Mouse (Mus musculus): ENCODE measurements around the gene Gigyf1.

The Gigyf1 gene

GRCm38 (mm10) chr5:137535318-137535717 is 17.0 kb downstream of the Gigyf1 start:
- DNase-seq = no peak

GRCm38 (mm10) chr5:137537461-137537860 is 19.1 kb downstream of the Gigyf1 start:
- DNase-seq = no peak

DNA sequence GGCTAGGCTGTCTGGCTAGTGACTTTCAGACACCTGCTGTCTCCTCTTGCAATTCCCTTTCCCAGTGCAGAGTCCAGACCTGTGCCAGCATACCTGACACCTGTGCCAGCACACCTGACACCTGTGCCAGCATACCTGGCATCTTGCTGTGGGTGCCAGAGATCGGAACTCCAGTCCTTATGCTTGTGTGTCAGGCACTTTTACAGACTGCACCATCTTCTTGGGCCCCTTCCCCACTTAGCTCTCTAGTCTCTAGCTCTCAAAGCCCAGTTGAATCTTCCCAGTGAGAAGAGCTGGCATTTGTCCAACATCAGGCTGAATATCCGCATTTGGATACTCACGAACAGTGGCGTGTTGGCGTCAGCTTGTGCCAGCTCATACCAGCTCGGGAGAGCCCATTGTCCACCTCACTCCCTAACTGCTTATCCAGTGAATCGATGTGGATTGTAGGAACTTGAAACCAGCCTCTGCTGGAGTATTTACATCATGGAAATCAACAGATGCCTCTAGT is 21.0 kb downstream of the Gigyf1 start:
- DNase-seq = peak; percentile 86 to 90

GRCm38 (mm10) chr5:137540991-137541390 is 22.6 kb downstream of the Gigyf1 start:
- no peak for DNase-seq

DNA sequence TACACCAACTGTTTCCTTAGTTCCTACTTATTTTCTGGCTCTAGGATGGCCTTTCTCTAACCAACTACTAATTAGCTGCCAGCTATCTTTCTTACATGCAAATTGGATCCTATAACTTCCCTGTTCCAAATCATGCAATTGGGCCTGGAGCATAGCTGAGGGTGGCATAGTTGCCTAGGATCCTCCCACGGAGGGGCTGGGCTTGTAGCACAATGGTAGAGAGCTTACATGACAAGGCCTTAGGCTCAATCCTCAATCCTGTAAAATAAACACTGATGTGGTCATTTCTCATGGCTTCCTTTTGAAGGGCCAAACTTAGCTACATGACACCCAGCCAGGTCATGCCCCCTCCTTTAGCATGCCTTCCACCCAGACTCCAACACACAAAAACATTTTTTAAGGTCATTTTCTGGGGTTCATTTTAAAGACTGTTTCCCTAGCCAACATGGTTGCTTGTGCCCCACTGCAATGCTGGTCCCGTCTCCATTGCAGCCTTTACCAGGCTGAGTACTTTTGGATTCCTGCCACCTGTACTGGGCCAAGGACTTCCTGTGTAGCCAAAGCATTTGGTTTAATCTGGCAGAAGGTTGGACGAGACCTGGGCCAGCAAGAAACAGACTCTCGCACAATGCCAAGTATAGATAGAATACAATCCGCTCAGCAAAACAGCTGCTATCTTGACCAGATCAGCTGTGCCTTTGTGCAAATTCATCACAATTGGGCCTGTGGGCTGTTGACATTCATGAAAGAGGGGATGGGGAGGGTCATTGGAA is 23.6 kb downstream of the Gigyf1 start:
- peak; percentile 92 to 95 for DNase-seq

GRCm38 (mm10) chr5:137544926-137545325 is 26.6 kb downstream of the Gigyf1 start:
- DNase-seq = no peak

DNA sequence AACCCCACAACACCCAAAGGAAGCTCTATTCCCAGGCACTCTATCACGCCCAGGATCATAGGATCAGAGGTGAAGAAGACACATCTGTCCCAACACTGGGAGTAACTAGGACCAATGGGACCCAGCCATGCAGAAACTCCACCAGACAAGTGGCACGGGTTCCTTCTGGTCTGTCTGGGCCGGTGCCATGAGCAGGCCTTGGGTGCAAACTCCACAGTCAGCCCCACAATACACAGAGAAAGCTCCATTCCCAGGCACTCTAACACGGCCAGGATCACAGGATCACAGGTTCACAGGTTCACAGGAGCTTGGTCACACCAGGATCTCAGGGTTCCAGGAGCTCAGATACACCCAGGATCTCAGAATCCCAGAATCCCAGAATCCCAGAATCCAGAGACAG is 27.2 kb downstream of the Gigyf1 start:
- DNase-seq = peak; percentile 56 to 66

DNA sequence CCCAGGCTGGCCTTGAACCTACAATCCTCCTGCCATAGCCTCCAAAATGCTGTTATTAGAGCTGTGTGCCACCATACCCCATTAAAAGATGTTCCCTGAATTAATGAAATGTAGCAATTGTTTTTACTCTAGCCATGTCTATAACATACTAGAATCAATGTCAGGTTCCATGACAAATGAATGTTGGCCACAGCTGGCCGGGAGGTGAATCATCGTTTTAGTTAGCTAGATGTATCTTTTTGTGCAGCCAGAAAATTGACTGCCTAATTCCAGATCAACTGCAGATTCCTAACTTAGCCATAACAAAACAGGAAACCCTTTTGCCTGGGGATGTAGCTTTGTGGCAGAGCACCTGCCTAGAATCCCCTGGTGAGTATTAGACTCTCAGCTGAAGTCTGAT is 31.5 kb downstream of the Gigyf1 start:
- no peak for DNase-seq

DNA sequence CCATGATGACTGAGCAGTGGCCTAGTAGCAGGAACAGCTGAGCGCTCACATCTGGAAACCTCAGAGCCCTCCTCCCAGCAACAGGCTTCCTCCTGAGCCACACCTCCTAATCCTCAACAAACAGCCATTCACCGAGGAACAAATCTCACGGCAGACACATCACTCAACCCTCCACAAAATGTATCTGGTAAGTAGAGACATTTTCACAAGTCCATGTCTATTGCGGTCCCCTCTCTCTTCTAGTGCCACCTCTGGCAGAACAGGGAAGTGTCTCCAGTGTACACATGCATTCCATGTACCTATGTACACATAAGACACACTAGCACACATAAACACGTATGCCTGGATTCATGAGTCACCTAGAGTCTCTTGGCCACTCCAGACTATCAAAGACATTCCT is 32.8 kb downstream of the Gigyf1 start:
- DNase-seq = peak; percentile 61 to 62

- no peak for DNase-seq
Measured at GRCm38 (mm10) chr5:137553000-137553399, 34.7 kb downstream of the Gigyf1 start.

GRCm38 (mm10) chr5:137553411-137553837 is 35.1 kb downstream of the Gigyf1 start, which contains the start of gene Actl6b:
Actl6b (plus strand) TSS chr5:137553517.
- peak; percentile 99 for DNase-seq

GRCm38 (mm10) chr5:137553898-137554297 is 35.5 kb downstream of the Gigyf1 start:
- peak in 1 of 2 experiments; percentile 45 for DNase-seq

- DNase-seq = no peak
Measured at GRCm38 (mm10) chr5:137561556-137561955, 43.2 kb downstream of the Gigyf1 start.

DNA sequence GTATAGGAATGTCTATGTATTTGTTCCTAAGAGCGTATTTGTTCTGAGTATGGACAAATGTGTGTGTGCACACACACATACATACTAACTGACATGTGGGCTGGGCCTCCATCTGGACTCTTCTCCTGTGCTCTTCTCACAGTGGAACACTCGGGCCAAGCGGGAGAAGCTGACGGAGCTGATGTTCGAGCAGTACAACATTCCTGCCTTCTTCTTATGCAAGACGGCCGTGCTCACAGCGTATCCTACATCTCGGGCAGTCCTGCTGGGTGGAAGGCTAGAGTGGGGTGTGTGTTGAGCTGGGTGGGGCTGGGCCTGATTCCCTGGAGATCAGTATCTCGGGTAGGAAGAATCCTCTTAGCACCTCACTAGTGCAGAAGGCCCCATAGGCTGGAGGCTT is 44.6 kb downstream of the Gigyf1 start:
- DNase-seq = no peak

DNA sequence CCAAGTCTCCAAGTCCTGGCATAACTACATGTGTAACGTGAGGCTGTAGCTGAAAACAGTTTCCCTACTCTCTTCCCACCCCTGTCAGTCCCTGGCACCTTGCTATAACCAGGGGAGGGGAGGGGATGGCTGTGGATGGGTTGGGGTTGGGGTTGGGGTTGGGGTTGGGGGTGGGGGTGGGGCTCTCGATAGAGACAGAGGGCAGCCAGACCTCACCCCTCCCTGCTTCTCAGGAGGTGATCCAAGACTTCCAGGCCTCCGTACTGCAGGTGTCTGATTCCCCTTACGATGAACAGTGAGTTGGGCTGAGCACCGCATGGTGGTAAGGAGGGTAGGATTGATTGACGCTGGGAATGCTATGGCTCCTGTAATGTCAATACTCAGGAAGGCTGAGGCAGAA is 47.4 kb downstream of the Gigyf1 start:
- DNase-seq = no peak

GRCm38 (mm10) chr5:137566416-137566815 is 48.1 kb downstream of the Gigyf1 start:
- DNase-seq = no peak

DNA sequence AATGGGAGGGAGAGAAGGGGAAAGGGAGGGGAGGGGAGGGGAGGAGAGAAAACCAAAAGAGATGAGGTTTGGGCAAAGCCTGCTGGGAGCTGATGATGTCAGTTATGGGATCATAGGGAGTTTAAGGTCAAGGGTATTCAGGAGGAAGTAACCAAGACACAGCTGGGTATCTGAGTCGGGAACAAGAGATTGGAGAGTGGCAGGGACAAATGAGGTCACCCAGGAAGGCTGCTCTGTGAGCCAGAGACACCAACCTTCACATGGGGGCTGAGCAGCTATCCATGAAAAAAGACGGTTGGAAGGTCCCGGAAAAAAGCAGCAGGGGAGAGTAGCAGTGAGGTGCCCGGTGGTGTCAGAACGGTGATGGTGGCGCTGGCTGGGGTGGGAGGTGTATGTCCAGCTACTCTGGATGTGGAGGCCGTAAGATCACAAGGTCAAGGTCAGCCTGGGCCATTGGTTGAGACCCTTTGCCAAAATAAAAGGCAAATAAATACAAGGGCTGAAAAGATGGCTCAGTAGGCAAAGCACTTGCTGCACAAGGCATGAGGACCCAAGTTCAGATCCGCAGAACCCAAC is 50.0 kb downstream of the Gigyf1 start:
- DNase-seq = no peak

GRCm38 (mm10) chr5:137569031-137569430 is 50.7 kb downstream of the Gigyf1 start:
- no peak for DNase-seq

GRCm38 (mm10) chr5:137569665-137570064 is 51.3 kb downstream of the Gigyf1 start, which contains the start of gene Tfr2:
Tfr2 (plus strand) TSS chr5:137569840.
- no peak for DNase-seq

DNA sequence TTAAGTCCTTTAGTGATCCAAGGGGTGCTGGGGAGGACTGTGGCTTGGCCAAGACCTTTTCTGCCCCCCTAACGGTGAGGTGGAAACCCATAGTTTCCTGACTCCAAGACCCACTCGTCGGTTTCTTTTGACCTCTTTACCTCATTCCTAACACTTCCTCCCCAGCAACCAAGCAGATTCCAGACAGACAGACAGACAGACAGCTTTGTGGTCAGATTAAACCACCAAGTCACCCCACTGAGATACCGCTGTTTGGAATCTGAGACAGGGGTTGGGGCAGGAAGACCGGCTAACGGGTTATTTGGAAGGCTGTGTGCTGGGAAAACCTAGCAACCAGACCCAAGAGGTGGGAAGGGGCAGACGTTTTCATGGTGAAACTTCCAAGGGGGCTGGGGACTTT is 51.8 kb downstream of the Gigyf1 start:
- DNase-seq = no peak

- no peak for DNase-seq
Measured at GRCm38 (mm10) chr5:137570691-137571586, 52.6 kb downstream of the Gigyf1 start.

DNA sequence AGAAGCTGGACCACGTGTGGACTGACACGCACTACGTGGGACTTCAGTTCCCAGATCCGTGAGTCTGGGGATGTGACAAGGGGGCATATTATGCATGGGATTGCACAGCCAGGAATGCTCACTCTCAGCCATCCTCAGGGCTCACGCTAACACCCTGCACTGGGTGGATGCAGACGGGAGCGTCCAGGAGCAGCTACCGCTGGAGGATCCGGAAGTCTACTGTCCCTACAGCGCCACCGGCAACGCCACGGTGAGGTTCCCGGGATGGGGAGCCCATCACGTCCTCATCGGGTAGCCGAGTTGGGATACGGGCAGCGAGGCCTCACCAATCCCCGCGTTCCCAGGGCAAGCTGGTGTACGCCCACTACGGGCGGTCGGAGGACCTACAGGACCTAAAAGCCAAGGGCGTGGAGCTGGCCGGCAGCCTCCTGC is 56.1 kb downstream of the Gigyf1 start:
- peak; percentile 74 to 75 for DNase-seq
